Mouse (Mus musculus): ENCODE measurements at regions not wholly inside any gene's neighbourhood (a gene's known extent, or its start where the extent isn't known, plus 50 kb on each side); places are given as distances from the start of the nearest gene placed in this dataset.

DNA sequence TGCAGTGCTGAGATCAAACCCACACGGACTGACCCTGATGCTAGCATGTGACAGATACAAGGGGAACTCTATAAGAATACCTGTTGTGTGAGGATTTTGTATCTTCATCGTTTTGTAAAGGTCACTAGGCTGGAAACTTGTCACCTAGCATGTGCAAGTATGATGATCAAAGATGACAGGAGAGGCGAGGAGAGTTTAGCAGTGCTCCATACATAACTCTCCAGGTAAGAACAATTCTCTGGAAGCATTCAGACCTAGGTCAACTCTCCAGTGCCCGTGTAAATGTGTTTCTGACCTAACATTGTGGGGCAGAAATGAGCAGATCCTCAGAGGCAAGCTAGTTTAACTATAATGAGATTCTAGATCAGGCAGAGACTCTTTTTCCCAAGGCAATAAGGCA is 425.6 kb downstream of the Adgrl2 start:
- H3K36me3 ChIP-seq (ENCODE audit: control insufficient read depth, insufficient read depth): no peaks in the 10 kb centered on the region
- no peak overlapping the region for H3ac ChIP-seq (ENCODE audit: control insufficient read depth, insufficient read length, low read depth)
- H3K27me3 ChIP-seq (ENCODE audit: control insufficient read depth, insufficient read depth, insufficient read length): no peaks in the 10 kb centered on the region
- no peaks in the 10 kb centered on the region for H3K79me2 ChIP-seq (ENCODE audit: control insufficient read depth, insufficient read depth)
- no peaks in the 10 kb centered on the region for H3K79me3 ChIP-seq (ENCODE audit: low read depth)
- no peak overlapping the region for H3K4me3 ChIP-seq (ENCODE audit: insufficient read depth, poor library complexity, severe bottlenecking)
- TF ChIP-seq MYOD1 (IDR thresholded peaks at IDR 0.05; ENCODE audit: control insufficient read depth, insufficient read length, low read depth) (no peak), CEBPB (IDR thresholded peaks at IDR 0.05; ENCODE audit: low read depth) (no peak), MAX (IDR thresholded peaks at IDR 0.05) (no peak)

DNA sequence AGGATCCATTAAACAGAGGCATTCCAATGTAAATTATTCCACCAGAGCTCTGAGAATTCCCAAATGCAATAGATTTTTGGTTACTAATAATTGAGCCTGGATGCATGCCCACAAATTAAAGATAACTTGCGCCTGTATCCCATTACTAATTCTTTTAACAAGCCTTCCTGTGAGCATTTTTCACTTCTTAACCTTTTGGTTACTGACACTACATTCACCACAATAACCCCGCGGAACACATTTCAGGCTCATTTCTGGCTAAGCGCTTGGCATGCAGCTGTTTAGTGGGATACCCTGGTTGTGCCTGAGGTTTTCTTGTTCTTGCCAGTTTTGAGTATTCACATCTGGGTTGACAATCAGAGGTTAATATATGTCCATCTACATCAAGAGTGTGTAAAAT is 429.1 kb downstream of the Adgrl2 start:
- no peaks in the 10 kb centered on the region for H3K79me2 ChIP-seq (ENCODE audit: control insufficient read depth, insufficient read depth)
- no peaks in the 10 kb centered on the region for H3K27me3 ChIP-seq (ENCODE audit: control insufficient read depth, insufficient read depth, insufficient read length)
- no peak overlapping the region for H3ac ChIP-seq (ENCODE audit: control insufficient read depth, insufficient read length, low read depth)
- no peak overlapping the region for H3K4me3 ChIP-seq (ENCODE audit: insufficient read depth, poor library complexity, severe bottlenecking)
- no peak for TF ChIP-seq MAX (IDR thresholded peaks at IDR 0.05)
- peak; percentile 84 for TF ChIP-seq MYOD1 (IDR thresholded peaks at IDR 0.05; ENCODE audit: control insufficient read depth, insufficient read length, low read depth)
- TF ChIP-seq USF1 (IDR thresholded peaks at IDR 0.05; ENCODE audit: low read depth): no peak
- H3K79me3 ChIP-seq (ENCODE audit: low read depth): no peaks in the 10 kb centered on the region
- H3K36me3 ChIP-seq (ENCODE audit: control insufficient read depth, insufficient read depth): no peaks in the 10 kb centered on the region

DNA sequence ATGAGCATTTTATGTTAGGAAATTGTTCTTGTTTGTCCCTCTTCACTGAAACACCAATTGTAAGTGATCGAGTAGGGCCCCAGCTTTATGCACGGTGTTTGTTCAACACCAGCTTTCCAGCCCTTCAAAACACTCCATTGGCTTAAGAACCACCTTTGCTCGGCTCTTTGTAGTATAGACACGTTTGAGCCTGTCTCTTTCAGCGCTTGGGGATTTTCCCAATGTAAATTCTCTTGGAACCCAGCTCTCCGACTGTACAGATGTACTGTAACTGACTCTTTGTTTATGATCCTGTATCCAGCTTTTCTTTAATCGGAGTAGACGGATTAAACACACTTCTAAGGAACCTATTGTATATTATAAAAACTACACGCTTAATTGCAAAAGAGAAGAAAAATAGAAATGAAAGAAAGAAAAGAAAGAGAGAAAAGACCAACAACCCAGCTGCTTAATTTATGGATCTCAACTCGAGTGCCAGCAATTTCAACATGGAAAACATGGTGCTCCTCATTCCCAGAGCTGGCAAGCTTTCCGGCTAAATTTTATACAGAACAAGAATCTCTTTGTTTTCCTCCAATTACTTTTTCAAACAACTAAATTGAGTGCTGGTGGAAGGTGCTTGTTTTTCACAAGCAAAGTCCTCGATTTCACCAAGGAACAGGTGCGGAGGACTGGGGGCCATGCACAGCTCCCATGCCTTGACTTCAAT is 430.4 kb downstream of the Adgrl2 start:
- Histone ChIP-seq H3K27me3 (ENCODE audit: control insufficient read depth, insufficient read depth, insufficient read length) (no peaks in the 10 kb centered on the region), H3K79me2 (ENCODE audit: control insufficient read depth, insufficient read depth) (no peaks in the 10 kb centered on the region), H3K79me3 (ENCODE audit: low read depth) (no peaks in the 10 kb centered on the region), H3K36me3 (ENCODE audit: control insufficient read depth, insufficient read depth) (no peaks in the 10 kb centered on the region), H3K4me3 (ENCODE audit: insufficient read depth, poor library complexity, severe bottlenecking) (no peak overlapping the region), H3ac (ENCODE audit: control insufficient read depth, insufficient read length, low read depth) (no peak overlapping the region)
- no peak for TF ChIP-seq MAX (IDR thresholded peaks at IDR 0.05)
- TF ChIP-seq MYOD1 (IDR thresholded peaks at IDR 0.05; ENCODE audit: control insufficient read depth, insufficient read length, low read depth): no peak
- TF ChIP-seq FOSL1 (IDR thresholded peaks at IDR 0.05; ENCODE audit: insufficient read depth, low read length, poor library complexity, severe bottlenecking): no peak
- no peak for TF ChIP-seq CTCF (IDR thresholded peaks at IDR 0.05; ENCODE audit: control insufficient read depth, insufficient read depth, insufficient read length)

DNA sequence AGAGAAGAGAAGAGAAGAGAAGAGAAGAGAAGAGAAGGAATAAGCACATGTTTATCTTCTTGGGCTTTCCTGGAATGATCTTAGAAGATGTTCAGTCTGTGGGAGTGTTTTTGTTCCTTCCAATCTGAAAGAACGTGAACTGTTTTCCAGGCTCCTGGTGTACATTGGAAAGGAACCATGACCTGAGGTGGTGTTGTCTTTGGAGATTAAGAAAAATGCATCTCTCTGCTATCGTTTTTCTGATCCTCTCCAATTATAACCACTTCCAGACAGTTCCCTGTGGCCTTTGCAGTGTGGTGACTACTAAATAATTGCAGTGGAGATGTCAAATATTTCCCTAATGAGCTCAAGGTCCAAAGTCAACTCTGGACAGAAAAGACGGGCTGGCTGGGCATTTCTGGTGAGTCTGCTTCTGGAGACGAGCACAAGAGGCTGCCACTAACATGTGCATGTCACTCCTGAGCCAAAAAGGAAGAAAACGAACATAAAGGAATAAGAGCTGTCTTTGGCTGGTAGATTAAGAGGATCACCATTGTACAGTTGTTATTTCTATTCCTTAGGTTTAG is 431.7 kb downstream of the Adgrl2 start:
- H3K79me3 ChIP-seq (ENCODE audit: low read depth): no peaks in the 10 kb centered on the region
- TF ChIP-seq CEBPB (IDR thresholded peaks at IDR 0.05; ENCODE audit: low read depth) (no peak), USF1 (IDR thresholded peaks at IDR 0.05; ENCODE audit: low read depth) (no peak)

DNA sequence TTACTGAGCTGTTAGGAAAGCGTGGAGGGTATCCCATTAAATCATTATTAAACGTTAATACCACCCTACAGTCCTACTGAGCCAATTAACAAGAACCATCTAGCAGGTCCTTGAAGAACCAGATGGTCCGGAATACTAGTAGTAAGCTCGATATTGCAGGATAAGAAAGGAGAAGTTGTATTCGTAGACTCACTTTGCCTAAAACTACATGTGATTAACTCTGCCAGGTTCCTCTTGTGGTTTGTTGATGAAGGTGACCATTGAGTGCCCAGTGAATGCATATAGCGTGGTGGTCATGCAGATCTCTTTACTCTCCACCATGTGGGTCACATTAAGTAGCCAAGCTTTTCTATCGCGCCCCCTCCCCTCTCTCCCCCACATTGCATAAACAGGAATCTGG is 435.0 kb downstream of the Adgrl2 start:
- no peak overlapping the region for H3K4me3 ChIP-seq (ENCODE audit: insufficient read depth, poor library complexity, severe bottlenecking)
- no peaks in the 10 kb centered on the region for H3K79me2 ChIP-seq (ENCODE audit: control insufficient read depth, insufficient read depth)
- TF ChIP-seq FOSL1 (IDR thresholded peaks at IDR 0.05; ENCODE audit: insufficient read depth, low read length, poor library complexity, severe bottlenecking) (no peak), USF1 (IDR thresholded peaks at IDR 0.05; ENCODE audit: low read depth) (no peak), CEBPB (IDR thresholded peaks at IDR 0.05; ENCODE audit: low read depth) (no peak), MAX (IDR thresholded peaks at IDR 0.05) (no peak), MYOG (IDR thresholded peaks at IDR 0.05; ENCODE audit: control insufficient read depth, extremely low read depth, insufficient read length) (no peak), CTCF (IDR thresholded peaks at IDR 0.05; ENCODE audit: control insufficient read depth, insufficient read depth, insufficient read length) (no peak), MYOD1 (IDR thresholded peaks at IDR 0.05; ENCODE audit: control insufficient read depth, insufficient read length, low read depth) (no peak)
- H3K36me3 ChIP-seq (ENCODE audit: control insufficient read depth, insufficient read depth): no peaks in the 10 kb centered on the region
- no peaks in the 10 kb centered on the region for H3K27me3 ChIP-seq (ENCODE audit: control insufficient read depth, insufficient read depth, insufficient read length)
- H3K79me3 ChIP-seq (ENCODE audit: low read depth): no peaks in the 10 kb centered on the region
- no peak overlapping the region for H3ac ChIP-seq (ENCODE audit: control insufficient read depth, insufficient read length, low read depth)

More for the DNA sequence above, 431.7 kb downstream of the Adgrl2 start:
- Histone ChIP-seq H3K36me3 (ENCODE audit: control insufficient read depth, insufficient read depth) (no peaks in the 10 kb centered on the region), H3ac (ENCODE audit: control insufficient read depth, insufficient read length, low read depth) (no peak overlapping the region), H3K27me3 (ENCODE audit: control insufficient read depth, insufficient read depth, insufficient read length) (no peaks in the 10 kb centered on the region), H3K79me2 (ENCODE audit: control insufficient read depth, insufficient read depth) (no peaks in the 10 kb centered on the region), H3K4me3 (ENCODE audit: insufficient read depth, poor library complexity, severe bottlenecking) (no peak overlapping the region)

DNA sequence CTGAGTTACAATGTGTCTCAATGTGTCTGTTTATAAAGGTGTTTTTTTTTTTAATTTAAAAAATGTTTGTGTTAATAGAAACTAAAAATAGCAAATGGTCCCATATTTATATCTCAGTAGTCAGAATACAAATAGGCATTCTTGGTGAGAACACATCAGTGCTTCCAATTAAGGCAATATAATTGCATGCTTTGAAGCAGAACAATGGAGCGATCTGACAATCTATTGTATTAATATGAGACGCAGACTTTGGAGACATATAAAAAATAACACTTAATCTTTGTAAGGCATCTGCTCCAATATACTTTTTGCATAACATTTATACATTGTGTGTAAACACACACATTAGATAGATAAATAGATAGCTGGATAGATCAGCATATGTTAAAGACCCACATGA is 439.6 kb downstream of the Adgrl2 start:
- TF ChIP-seq FOSL1 (IDR thresholded peaks at IDR 0.05; ENCODE audit: insufficient read depth, low read length, poor library complexity, severe bottlenecking) (no peak), MYOG (IDR thresholded peaks at IDR 0.05; ENCODE audit: control insufficient read depth, extremely low read depth, insufficient read length) (no peak), CTCF (IDR thresholded peaks at IDR 0.05; ENCODE audit: control insufficient read depth, insufficient read depth, insufficient read length) (no peak), MYOD1 (IDR thresholded peaks at IDR 0.05; ENCODE audit: control insufficient read depth, insufficient read length, low read depth) (no peak), USF1 (IDR thresholded peaks at IDR 0.05; ENCODE audit: low read depth) (no peak), MAX (IDR thresholded peaks at IDR 0.05) (no peak), CEBPB (IDR thresholded peaks at IDR 0.05; ENCODE audit: low read depth) (no peak)
- H3K79me3 ChIP-seq (ENCODE audit: low read depth): no peaks in the 10 kb centered on the region

More for the DNA sequence above, 439.6 kb downstream of the Adgrl2 start:
- no peaks in the 10 kb centered on the region for H3K36me3 ChIP-seq (ENCODE audit: control insufficient read depth, insufficient read depth)
- no peak overlapping the region for H3ac ChIP-seq (ENCODE audit: control insufficient read depth, insufficient read length, low read depth)
- no peaks in the 10 kb centered on the region for H3K27me3 ChIP-seq (ENCODE audit: control insufficient read depth, insufficient read depth, insufficient read length)
- H3K4me3 ChIP-seq (ENCODE audit: insufficient read depth, poor library complexity, severe bottlenecking): no peak overlapping the region
- no peaks in the 10 kb centered on the region for H3K79me2 ChIP-seq (ENCODE audit: control insufficient read depth, insufficient read depth)
